Mouse (Mus musculus): ENCODE data around the gene Snrnp70.
"Not testable (repeated sequence)": the region's sequence is repeated elsewhere in the genome, so short reads cannot be mapped to it uniquely, and the experiment has no call there.

The Snrnp70 gene

DNA sequence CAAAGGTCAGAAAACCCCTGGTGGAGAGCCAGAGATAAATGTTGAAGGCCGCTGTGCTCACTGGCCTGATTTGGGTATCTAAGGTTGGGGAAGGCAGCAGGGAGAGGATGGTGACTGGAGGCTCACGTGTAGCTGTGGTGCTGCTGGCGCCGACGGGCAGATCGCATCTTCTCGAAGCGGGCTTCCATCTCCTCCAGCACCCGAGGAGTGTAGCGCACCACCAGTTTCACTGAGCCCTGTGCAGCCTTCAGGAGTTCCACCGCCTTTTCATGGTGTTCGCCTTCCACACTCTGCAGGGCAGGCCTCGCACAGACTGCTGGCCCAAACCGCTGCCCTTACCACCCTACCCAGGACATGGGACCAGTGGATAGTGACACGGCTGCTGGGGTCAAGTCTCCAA is 27.4 kb downstream of the Snrnp70 start:
- DNase-seq (ENCODE audit: low spot score): no peak

DNA sequence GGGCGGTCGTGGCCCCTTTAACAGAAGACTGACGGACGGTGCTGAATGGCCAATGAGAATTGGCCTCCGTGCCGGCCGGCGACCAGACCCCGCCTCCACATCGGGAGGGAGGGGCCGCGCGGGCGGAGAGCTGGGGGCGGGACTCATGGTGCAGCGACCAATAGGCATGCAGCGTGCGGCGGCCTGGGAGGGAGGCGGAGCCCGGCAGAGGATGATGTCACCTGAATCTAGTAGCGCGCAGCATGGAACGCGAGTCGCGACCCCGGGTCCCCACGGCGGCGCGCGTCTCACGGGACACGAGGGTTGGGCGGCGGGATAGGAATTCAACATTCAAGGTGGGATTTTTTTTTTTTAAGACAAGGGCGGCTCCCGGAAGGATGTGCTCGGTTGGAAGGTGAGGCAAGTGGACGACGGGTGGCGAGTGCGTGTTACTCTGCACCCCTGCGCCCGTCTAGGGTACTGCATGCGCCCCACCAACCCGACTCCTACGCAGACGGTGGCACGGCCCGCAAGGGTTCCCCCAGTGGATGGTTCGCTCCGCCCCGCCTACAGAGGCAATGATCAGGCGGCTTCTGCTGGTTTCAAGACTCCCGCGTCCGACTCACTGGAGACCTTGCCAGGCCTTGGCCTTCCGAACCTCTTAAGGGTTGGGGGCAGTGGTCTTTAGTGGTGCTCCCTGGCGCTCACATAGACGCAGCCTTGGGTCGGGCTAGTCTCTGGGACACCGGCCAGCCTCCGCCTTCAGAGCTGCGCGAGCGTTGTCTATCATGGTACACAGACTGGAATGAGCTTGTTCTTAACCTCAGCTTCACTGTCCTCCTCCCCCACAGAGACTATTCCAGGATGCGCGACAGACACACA is 28.3 kb downstream of the Snrnp70 start:
- DNase-seq (ENCODE audit: low spot score): peak; percentile 93

DNA sequence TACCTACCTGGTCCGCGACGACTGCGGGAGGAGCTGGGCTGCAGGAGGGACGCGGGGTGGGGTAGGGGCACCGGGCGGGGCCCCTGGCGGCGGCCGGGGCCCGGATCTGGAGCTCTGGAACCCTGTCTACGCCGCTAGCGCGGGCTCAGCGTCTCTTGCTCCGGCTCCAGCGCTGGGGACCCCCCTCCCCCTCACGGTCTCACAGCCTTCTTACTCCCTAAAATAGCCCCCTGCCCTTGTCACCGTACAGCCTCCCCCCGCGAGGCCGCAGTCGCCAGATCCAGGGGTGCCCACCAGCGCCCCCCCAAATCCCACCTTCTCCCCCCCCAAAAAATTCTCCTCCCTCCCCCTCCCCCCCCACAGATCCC is 28.9 kb downstream of the Snrnp70 start, which contains the start of gene Ppfia3:
Ppfia3 (minus strand) TSS at position 368 of the 368 bp plus-strand sequence.
- no peak for DNase-seq (ENCODE audit: low spot score)

- DNase-seq (ENCODE audit: low spot score): peak; percentile 27
Observed at GRCm38 (mm10) chr7:45365742-45366651, 29.5 kb downstream of the Snrnp70 start.

GRCm38 (mm10) chr7:45363983-45364382 is 31.6 kb downstream of the Snrnp70 start:
- DNase-seq (ENCODE audit: low spot score): no peak

- DNase-seq (ENCODE audit: low spot score): no peak
Observed at GRCm38 (mm10) chr7:45362801-45363200, 32.7 kb downstream of the Snrnp70 start.

- peak; percentile 74 for DNase-seq (ENCODE audit: low spot score)
Observed at GRCm38 (mm10) chr7:45361243-45361804, 34.2 kb downstream of the Snrnp70 start.

DNA sequence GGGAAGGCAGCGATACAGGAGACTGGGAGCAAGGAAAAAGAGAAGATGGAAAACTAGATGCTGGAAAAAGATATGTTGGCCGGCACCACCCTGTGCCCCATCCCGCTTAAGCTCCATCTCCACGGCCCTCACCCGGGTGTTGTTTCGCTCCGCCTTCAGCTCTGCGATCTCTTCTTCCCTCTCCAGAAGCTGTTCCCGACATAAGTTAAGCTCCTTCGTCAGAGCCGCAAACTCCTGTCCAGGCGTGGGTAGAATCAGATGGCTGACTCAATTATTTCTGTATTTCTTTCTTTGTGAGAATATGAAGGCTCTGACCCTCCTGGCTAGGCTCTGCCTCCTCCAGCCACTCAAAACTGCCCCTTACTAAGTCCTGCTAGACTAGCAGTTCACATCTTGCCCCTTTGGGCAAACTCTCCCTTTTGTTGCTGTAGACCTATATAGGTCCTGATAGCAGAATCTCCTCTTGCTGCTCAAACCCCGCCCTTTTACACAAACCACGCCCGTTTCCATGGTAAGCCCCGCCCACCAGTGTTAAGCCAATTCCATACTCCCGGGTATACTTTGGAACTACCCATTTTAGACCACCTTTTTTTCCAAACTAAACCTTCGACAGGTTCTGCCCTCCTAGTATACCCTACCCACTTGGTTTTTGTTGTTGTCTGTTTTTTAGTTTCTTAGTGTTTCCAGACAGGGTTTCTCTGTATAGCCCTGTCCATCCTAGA is 35.0 kb downstream of the Snrnp70 start:
- DNase-seq (ENCODE audit: low spot score): no peak

DNA sequence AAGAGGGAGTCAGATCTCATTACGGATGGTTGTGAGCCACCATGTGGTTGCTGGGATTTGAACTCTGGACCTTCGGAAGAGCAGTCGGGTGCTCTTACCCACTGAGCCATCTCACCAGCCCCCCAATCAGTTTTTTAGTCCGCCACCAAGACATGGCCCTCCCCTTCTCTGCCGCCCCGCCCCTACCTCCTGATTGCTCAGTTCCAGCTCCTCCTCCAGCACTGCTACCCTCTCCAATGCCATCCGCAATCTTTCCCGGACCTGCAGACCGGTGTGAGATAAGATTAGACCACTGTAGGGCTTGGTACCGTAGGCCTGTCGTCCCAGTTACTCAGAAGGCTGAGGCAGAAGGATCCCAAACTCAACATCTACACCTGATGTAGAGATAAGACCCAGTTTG is 36.5 kb downstream of the Snrnp70 start:
- DNase-seq (ENCODE audit: low spot score): not testable (repeated sequence)

GRCm38 (mm10) chr7:45356087-45356486 is 39.5 kb downstream of the Snrnp70 start:
- DNase-seq (ENCODE audit: low spot score): no peak

DNA sequence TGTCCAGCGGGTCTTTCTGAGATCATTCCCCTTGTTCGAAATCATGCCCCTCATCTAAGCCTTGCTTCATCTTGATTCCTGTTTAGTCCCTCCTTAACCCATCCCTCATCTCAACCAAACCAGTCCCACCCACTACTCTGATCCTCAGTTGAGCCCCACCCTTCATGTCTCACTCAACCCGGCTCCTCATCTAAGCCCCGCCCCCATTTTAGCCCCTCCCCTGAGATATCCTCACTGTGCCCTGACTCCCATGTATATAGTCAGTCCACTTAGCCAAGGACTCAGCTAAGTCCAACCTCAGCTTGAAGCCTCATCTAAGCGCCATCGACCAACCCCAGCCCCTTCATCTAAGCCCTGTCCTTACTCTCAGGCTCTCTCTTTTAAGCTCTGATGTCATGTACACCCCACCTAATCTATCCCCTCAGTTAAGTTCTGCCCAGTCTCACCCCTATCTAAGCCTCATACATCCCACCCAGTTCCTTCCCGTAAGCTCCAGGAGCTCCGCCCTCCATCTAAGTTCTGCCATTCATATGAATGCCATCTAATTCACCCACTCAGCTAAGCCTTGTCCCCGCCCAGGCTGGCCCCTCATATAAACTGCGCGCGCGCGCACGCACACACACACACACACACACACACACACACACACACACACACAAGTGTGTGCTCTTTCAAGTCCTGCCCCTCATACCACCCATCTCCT is 40.1 kb downstream of the Snrnp70 start:
- DNase-seq (ENCODE audit: low spot score): no peak

GRCm38 (mm10) chr7:45353041-45353440 is 42.5 kb downstream of the Snrnp70 start:
- DNase-seq (ENCODE audit: low spot score): no peak

GRCm38 (mm10) chr7:45346905-45347304 is 48.6 kb downstream of the Snrnp70 start:
- DNase-seq (ENCODE audit: low spot score): no peak

GRCm38 (mm10) chr7:45343543-45343942 is 52.0 kb downstream of the Snrnp70 start:
- no peak for DNase-seq (ENCODE audit: low spot score)

GRCm38 (mm10) chr7:45342081-45342480 is 53.5 kb downstream of the Snrnp70 start:
- DNase-seq (ENCODE audit: low spot score): no peak

GRCm38 (mm10) chr7:45341303-45341702 is 54.2 kb downstream of the Snrnp70 start:
- peak; percentile 38 for DNase-seq (ENCODE audit: low spot score)

GRCm38 (mm10) chr7:45340669-45341068 is 54.9 kb downstream of the Snrnp70 start:
- DNase-seq (ENCODE audit: low spot score): peak; percentile 70

- no peak for DNase-seq (ENCODE audit: low spot score)
Observed at GRCm38 (mm10) chr7:45340066-45340442, 55.5 kb downstream of the Snrnp70 start.

- DNase-seq (ENCODE audit: low spot score): peak; percentile 65
Observed at GRCm38 (mm10) chr7:45339410-45340065, 56.0 kb downstream of the Snrnp70 start.

- no peak for DNase-seq (ENCODE audit: low spot score)
Observed at GRCm38 (mm10) chr7:45338161-45338911, 57.2 kb downstream of the Snrnp70 start.

Data from ovary, adult 18-20 months (tissue).